Mouse (Mus musculus) limb, embryonic 11.5 days (tissue): ENCODE results near the gene Ell2. TPM values are rescaled to one million over a fixed set of nuclear protein-coding genes. Genes with fewer than 3 reads are reported as not detected.
A peak's percentile ranks its signal among the peaks of the same experiment; 100 is the strongest.

ENCODE experiments used
- ATAC-seq: fragments of 200-750 bp; cut with Nextera tagmentation; 2 replicates; pipeline ENCODE4 v1.8.0; 2017; ENCODE audit warnings: low read depth; ENCODE audit not compliant: insufficient number of reproducible peaks, low FRiP score, low TSS enrichment
- DNase-seq: peaks from one replicate; pipeline ENCODE4 v3.0.0-alpha.2; 2015; ENCODE audit warnings: low spot score
- H3K27ac ChIP-seq: fragments of 300-500 bp; sonication (generic); replicated peaks from 2 replicates; pipeline ENCODE4 v1.5.1; 2014; ENCODE audit warnings: low read depth, mild to moderate bottlenecking, low read length
- H3K27me3 ChIP-seq: fragments of 300-500 bp; sonication (generic); 2 replicates; pipeline ENCODE4 v1.6.1; 2014; ENCODE audit warnings: mild to moderate bottlenecking, low read length, mixed read lengths; ENCODE audit not compliant: control insufficient read depth, insufficient read depth
- H3K36me3 ChIP-seq: fragments of 300-500 bp; sonication (generic); 2 replicates; pipeline ENCODE4 v1.6.1; 2014; ENCODE audit warnings: mild to moderate bottlenecking, low read length, moderate library complexity, mixed read lengths; ENCODE audit not compliant: control insufficient read depth, insufficient read depth
- H3K4me1 ChIP-seq: fragments of 300-500 bp; sonication (generic); 2 replicates; pipeline ENCODE4 v1.6.1; 2014; ENCODE audit warnings: low read length, mixed read lengths; ENCODE audit not compliant: control insufficient read depth, insufficient read depth
- H3K4me2 ChIP-seq: fragments of 300-500 bp; sonication (generic); 2 replicates; pipeline ENCODE4 v1.6.1; 2014; ENCODE audit warnings: low read depth, mild to moderate bottlenecking, moderate library complexity; ENCODE audit not compliant: severe bottlenecking
- H3K4me3 ChIP-seq: fragments of 300-500 bp; sonication (generic); 2 replicates; pipeline ENCODE4 v1.5.1; 2014; ENCODE audit warnings: low read depth, low read length
- H3K9ac ChIP-seq: fragments of 300-500 bp; sonication (generic); 2 replicates; pipeline ENCODE4 v1.6.1; 2014; ENCODE audit warnings: mild to moderate bottlenecking, low read length
- H3K9me3 ChIP-seq: fragments of 300-500 bp; sonication (generic); 2 replicates; pipeline ENCODE4 v1.6.1; 2016; ENCODE audit warnings: low read length; ENCODE audit not compliant: control insufficient read depth
- WGBS: fragments of 180-500 bp; shearing (Covaris S2); extraction: QIAGEN DNeasy Blood & Tissue Kit; methylation state at CpG from one replicate; pipeline ENCODE4 v1.1.7; 2014; 5-methylcytosine and 5-hydroxymethylcytosine counted together
- polyA plus RNA-seq: library from polyadenylated mRNA; unstranded; fragments of >200 nt; fragmentation: Nextera tagmentation; extraction: Ambion mirVana; gene quantifications from 2 replicates; pipeline ENCODE4 v1.2.1, GENCODE M21; 2014

The Ell2 gene
- polyA plus RNA-seq, 1 experiment from 2014 or later: 4.8 TPM

DNA sequence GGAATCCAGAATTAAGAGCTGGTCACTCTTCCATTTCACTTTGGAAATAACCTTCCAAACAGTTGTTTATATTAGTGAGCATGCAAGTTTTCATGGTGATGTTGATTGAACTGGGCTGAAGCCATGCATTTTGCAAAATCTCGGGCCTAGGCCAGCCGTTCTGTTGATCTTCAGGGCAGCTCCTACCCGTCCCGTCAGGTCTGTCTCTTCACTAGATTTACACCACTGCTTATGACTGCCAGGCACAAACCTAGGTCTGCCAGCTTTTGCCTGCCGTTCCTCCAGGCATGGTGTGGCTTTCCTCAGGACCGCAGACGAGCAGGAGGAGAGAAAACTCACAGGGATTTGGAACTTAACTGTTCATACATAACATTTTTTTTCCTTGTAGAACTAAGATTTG, 31.4 kb downstream of the Ell2 start:
- Histone ChIP-seq H3K9ac (no peak overlapping the region), H3K27ac (no peak overlapping the region), H3K27me3 (no peaks in the 10 kb centered on the region), H3K4me3 (no peak overlapping the region), H3K4me2 (no peak overlapping the region), H3K36me3 (no peaks in the 10 kb centered on the region), H3K9me3 (no peaks in the 10 kb centered on the region), H3K4me1 (no peaks in the 10 kb centered on the region)
- WGBS: 50% methylated on average over 7 of the region's 7 CpGs
- no peak for DNase-seq
- no peak for ATAC-seq

- WGBS: 65% methylated on average over 6 of the region's 6 CpGs
- Histone ChIP-seq H3K4me2 (no peak overlapping the region), H3K27ac (no peak overlapping the region)
These were observed 32.0 kb downstream of the Ell2 start for GRCm38 (mm10) chr13:75738536-75738935.

GRCm38 (mm10) chr13:75738957-75739356, 32.4 kb downstream of the Ell2 start:
- Histone ChIP-seq H3K9ac (no peak overlapping the region), H3K4me2 (no peak overlapping the region), H3K9me3 (no peaks in the 10 kb centered on the region), H3K27ac (no peak overlapping the region), H3K27me3 (no peaks in the 10 kb centered on the region), H3K4me3 (no peak overlapping the region), H3K4me1 (no peaks in the 10 kb centered on the region), H3K36me3 (no peaks in the 10 kb centered on the region)
- ATAC-seq: no peak
- DNase-seq: no peak
- 58% methylated on average over 3 of the region's 3 CpGs for WGBS

More at GRCm38 (mm10) chr13:75738536-75738935, 32.0 kb downstream of the Ell2 start:
- Histone ChIP-seq H3K9ac (no peak overlapping the region), H3K36me3 (no peaks in the 10 kb centered on the region), H3K9me3 (no peaks in the 10 kb centered on the region), H3K27me3 (no peaks in the 10 kb centered on the region), H3K4me1 (no peaks in the 10 kb centered on the region), H3K4me3 (no peak overlapping the region)
- DNase-seq (no peak), ATAC-seq (no peak)

DNA sequence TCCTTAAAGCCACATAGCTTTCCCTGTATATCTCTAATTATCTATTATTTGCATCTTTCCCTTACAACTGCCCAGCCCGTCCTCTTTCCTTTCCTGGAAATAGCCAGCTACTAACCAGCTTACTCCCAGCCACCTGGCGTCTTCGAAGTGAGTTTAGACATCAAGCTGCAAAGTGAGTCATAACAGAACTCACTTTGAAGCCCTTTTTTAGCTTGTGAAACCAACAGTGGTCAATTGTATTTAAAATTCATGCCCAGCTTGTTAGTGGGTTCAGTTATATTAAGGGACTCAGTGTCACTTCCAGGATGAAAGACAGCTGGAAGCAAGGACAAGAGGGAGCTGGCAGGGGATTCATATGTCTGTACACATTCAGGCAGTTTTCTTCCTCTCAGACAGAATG, 33.5 kb downstream of the Ell2 start:
- no peak for ATAC-seq
- Histone ChIP-seq H3K36me3 (no peaks in the 10 kb centered on the region), H3K27me3 (no peaks in the 10 kb centered on the region), H3K4me1 (no peaks in the 10 kb centered on the region), H3K9ac (no peak overlapping the region), H3K27ac (no peak overlapping the region), H3K4me2 (no peak overlapping the region), H3K4me3 (no peak overlapping the region), H3K9me3 (no peaks in the 10 kb centered on the region)
- 67% methylated on average over 3 of the region's 3 CpGs for WGBS
- DNase-seq: no peak

GRCm38 (mm10) chr13:75741119-75741518, 34.6 kb downstream of the Ell2 start:
- no peaks in the 10 kb centered on the region for H3K9me3 ChIP-seq
- no peak overlapping the region for H3K4me3 ChIP-seq
- WGBS: 94% methylated on average over 3 of the region's 3 CpGs
- no peak overlapping the region for H3K4me2 ChIP-seq
- no peak overlapping the region for H3K9ac ChIP-seq
- H3K4me1 ChIP-seq: no peaks in the 10 kb centered on the region
- H3K27ac ChIP-seq: no peak overlapping the region
- no peak for DNase-seq
- H3K36me3 ChIP-seq: no peaks in the 10 kb centered on the region
- H3K27me3 ChIP-seq: no peaks in the 10 kb centered on the region
- ATAC-seq: no peak

- WGBS: 68% methylated on average over 12 of the region's 12 CpGs
- Histone ChIP-seq H3K4me3 (no peak overlapping the region), H3K27me3 (no peaks in the 10 kb centered on the region), H3K36me3 (no peaks in the 10 kb centered on the region), H3K4me2 (no peak overlapping the region), H3K27ac (no peak overlapping the region), H3K4me1 (no peaks in the 10 kb centered on the region), H3K9ac (no peak overlapping the region), H3K9me3 (no peaks in the 10 kb centered on the region)
- DNase-seq: no peak
- peak; percentile 39; the same call in 1 of the 2 replicates for ATAC-seq
These were observed 35.5 kb downstream of the Ell2 start for GRCm38 (mm10) chr13:75741736-75742729.

DNA sequence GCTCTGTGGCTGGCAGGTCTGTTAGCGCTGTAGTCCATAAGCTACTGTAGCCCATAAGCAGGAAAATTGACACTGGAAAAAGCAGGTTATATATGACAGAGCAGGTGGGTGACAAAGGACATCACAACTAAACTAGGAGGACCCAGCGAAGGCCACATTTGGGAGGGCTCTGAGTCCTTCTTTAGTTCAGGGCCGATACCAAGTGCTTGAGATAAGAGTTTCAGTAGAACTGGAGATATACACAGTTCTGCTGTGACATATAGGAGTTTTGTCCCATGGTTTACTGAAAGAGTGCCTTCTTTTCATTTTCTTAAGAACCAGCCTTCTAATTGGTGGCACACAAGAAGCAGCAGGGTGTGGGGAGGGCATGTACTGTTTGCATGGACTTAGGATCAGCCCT, 36.4 kb downstream of the Ell2 start:
- ATAC-seq (no peak), DNase-seq (no peak)
- Histone ChIP-seq H3K9ac (no peak overlapping the region), H3K9me3 (no peaks in the 10 kb centered on the region), H3K36me3 (no peaks in the 10 kb centered on the region), H3K4me1 (no peaks in the 10 kb centered on the region), H3K27ac (no peak overlapping the region), H3K27me3 (no peaks in the 10 kb centered on the region), H3K4me3 (no peak overlapping the region), H3K4me2 (no peak overlapping the region)
- 84% methylated on average over 3 of the region's 3 CpGs for WGBS

GRCm38 (mm10) chr13:75744065-75744464, 37.5 kb downstream of the Ell2 start:
- Histone ChIP-seq H3K27ac (no peak overlapping the region), H3K27me3 (no peaks in the 10 kb centered on the region), H3K9ac (no peak overlapping the region), H3K4me2 (no peak overlapping the region), H3K36me3 (no peaks in the 10 kb centered on the region), H3K9me3 (no peaks in the 10 kb centered on the region), H3K4me3 (no peak overlapping the region), H3K4me1 (no peaks in the 10 kb centered on the region)
- DNase-seq (no peak), ATAC-seq (no peak)
- 95% methylated on average over 4 of the region's 4 CpGs for WGBS
